Mouse (Mus musculus) olfactory bulb, adult 2 months (tissue): ENCODE measurements around the gene Mthfd1l.

Experiments
- CTCF ChIP-seq: fragments of 200-500 bp; IDR thresholded peaks from 2 replicates; pipeline ENCODE4 v1.5.1; 2012; ENCODE audit warnings: low read depth, mild to moderate bottlenecking, low read length, moderate library complexity; ENCODE audit not compliant: insufficient read depth
- POLR2A ChIP-seq: fragments of 200-500 bp; IDR thresholded peaks from 2 replicates; pipeline ENCODE4 v1.6.1; 2012; ENCODE audit warnings: mild to moderate bottlenecking, low read depth, low read length, moderate library complexity; ENCODE audit not compliant: insufficient read depth

DNA sequence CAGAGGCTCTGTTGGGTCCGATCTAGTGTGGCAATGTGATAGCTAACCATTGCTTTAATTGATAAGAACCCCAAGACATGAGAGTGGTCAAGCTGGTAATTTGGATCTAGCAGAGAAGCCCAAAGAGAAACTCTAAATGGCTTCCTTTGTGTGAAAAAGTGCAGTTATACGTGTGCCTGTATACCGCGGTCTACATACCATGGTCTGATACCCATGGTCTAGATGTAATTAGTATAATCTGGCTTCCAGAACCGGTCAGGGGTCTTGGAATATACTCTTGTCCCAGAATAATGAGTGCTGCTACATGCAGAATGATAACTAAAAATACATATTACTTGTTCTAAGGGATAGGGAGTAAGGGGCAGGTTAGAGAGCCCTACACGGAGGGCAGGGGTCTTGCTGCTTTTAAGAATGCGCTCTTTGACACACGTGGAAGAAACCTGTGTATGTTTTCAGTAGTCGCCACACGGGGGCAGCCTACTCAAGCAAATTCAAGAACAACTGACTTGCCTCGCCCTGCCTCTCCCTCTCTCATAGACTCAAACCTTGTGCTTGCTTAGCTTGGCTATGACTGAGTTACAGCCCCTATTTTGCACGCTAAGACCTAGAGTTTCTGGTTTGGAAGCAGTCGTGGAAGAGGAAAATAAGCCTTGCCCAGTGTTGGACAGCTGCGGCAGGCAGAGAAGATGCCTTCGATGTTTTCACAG, 23.4 kb downstream of the Mthfd1l start:
- TF ChIP-seq CTCF = no peak
- no peak for TF ChIP-seq POLR2A
